Mouse (Mus musculus) liver, postnatal 0 days (tissue): ENCODE data around the gene Ampd3. TPM values are rescaled to one million over a fixed set of nuclear protein-coding genes. Genes with fewer than 3 reads are reported as not detected.

Source experiments
- ATAC-seq: fragments of 200-750 bp; cut with Nextera tagmentation; 2 replicates; pipeline ENCODE4 v1.8.0; 2017; ENCODE audit warnings: mild to moderate bottlenecking, moderate library complexity
- DNase-seq: peaks from one replicate; pipeline ENCODE4 v3.0.0-alpha.2; 2016
- H3K27ac ChIP-seq: fragments of 300-500 bp; sonication (generic); 2 replicates; pipeline ENCODE4 v1.5.1; 2014; ENCODE audit warnings: antibody characterized with exemption, moderate library complexity, mild to moderate bottlenecking, low read depth
- H3K27me3 ChIP-seq: fragments of 300-500 bp; sonication (generic); 2 replicates; pipeline ENCODE4 v1.6.1; 2014; ENCODE audit warnings: low read length, control low read depth, mixed read lengths; ENCODE audit not compliant: insufficient read depth
- H3K36me3 ChIP-seq: fragments of 300-500 bp; sonication (generic); replicated peaks from 2 replicates; pipeline ENCODE4 v1.6.1; 2014; ENCODE audit warnings: mild to moderate bottlenecking, control low read depth, low read length, moderate library complexity, mixed read lengths; ENCODE audit not compliant: insufficient read depth
- H3K4me1 ChIP-seq: fragments of 300-500 bp; sonication (generic); 2 replicates; pipeline ENCODE4 v1.6.1; 2014; ENCODE audit warnings: antibody characterized with exemption, mild to moderate bottlenecking, control low read depth; ENCODE audit not compliant: insufficient read depth
- H3K4me2 ChIP-seq: fragments of 300-500 bp; sonication (generic); 2 replicates; pipeline ENCODE4 v1.6.1; 2014; ENCODE audit warnings: low read depth, mild to moderate bottlenecking, low read length, moderate library complexity, mixed read lengths
- H3K4me3 ChIP-seq: fragments of 300-500 bp; sonication (generic); 2 replicates; pipeline ENCODE4 v1.5.1; 2014; ENCODE audit warnings: low read depth, low read length
- H3K9ac ChIP-seq: fragments of 300-500 bp; sonication (generic); replicated peaks from 2 replicates; pipeline ENCODE4 v1.6.1; 2014; ENCODE audit warnings: mild to moderate bottlenecking, moderate library complexity
- H3K9me3 ChIP-seq: fragments of 300-500 bp; sonication (generic); 2 replicates; pipeline ENCODE4 v1.6.1; 2016; ENCODE audit warnings: mild to moderate bottlenecking, control low read depth, low read length, mixed read lengths
- CTCF ChIP-seq: sonication (generic); IDR thresholded peaks from 2 replicates; pipeline ENCODE4 v1.5.1; 2016; ENCODE audit warnings: antibody characterized with exemption, low read depth
- EP300 ChIP-seq: IDR thresholded peaks from 2 replicates; pipeline ENCODE4 v1.6.1; 2016; ENCODE audit warnings: antibody characterized with exemption, low read depth, mild to moderate bottlenecking
- WGBS: fragments of 180-500 bp; shearing (Covaris S2); extraction: QIAGEN DNeasy Blood & Tissue Kit; methylation state at CpG from one replicate; pipeline ENCODE4 v1.1.7; 2014; ENCODE audit not compliant: insufficient replicate concordance; 5-methylcytosine and 5-hydroxymethylcytosine counted together
- polyA plus RNA-seq: library from polyadenylated mRNA; unstranded; fragments of >200 nt; fragmentation: Nextera tagmentation; extraction: Ambion mirVana; gene quantifications from 2 replicates; pipeline ENCODE4 v1.2.1, GENCODE M21; 2015

The Ampd3 gene
- polyA plus RNA-seq, 1 experiment from 2014 or later, result 16.6 TPM

DNA sequence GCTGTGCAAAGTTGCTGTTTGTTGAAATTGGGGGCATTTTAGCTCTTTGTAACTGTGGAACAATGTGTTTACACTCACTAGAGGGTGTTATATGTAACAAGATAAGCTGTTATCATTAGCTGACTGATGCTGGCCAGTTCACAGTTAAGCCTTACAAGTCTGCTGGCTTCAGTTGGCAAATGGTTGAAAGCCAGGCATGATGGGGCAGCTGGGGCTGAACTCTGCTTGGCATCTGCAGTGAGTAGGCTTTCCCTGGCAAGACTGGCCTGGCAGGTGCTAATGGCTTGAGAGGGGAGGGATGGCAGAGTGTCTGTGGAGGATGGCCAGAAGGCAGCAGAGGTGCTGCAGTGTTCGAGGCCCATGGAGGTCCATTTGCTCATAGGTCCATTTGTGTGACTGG, 6.1 kb downstream of the Ampd3 start:
- H3K4me3 ChIP-seq, result peak overlapping the region; percentile 65
- H3K4me1 ChIP-seq, result peaks cover 67% of the 10 kb centered on the region
- H3K4me2 ChIP-seq, result peak overlapping the region; percentile 72
- peak overlapping the region; percentile 75 for H3K9ac ChIP-seq
- WGBS, result 58% methylated on average over 1 of the region's 1 CpGs
- H3K27ac ChIP-seq, result peak overlapping the region; percentile 93
- DNase-seq (no peak), ATAC-seq (peak; percentile 32)
- peaks cover 11% of the 10 kb centered on the region; the same call in 1 of the 2 replicates for H3K36me3 ChIP-seq
- H3K9me3 ChIP-seq, result no peaks in the 10 kb centered on the region
- H3K27me3 ChIP-seq, result no peaks in the 10 kb centered on the region; the same call in 1 of the 2 replicates
- no peak for TF ChIP-seq CTCF
- TF ChIP-seq EP300, result no peak

DNA sequence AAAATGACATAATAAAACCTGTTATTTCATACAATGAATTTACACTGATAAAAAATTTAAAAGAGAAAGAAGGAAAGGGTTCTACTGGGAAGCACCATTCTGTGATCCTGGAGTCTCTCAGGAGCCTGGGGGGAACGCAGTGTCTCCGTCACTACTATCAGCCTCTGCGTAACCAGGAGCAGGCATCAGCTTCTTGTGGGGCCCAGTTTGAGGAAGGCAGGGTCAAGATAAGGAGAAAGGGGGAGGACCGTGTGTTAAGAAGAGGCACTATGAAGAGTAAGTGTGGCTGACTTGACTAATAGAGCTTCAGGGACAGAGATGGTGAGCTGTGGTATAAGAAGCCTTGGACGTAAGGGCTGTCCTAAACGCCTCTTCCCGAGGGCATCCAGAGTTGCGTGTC, 6.7 kb downstream of the Ampd3 start:
- Histone ChIP-seq H3K9ac (peak overlapping the region; percentile 75), H3K36me3 (peaks cover 15% of the 10 kb centered on the region; the same call in 1 of the 2 replicates), H3K4me1 (peaks cover 67% of the 10 kb centered on the region), H3K27ac (peak overlapping the region; percentile 93), H3K9me3 (no peaks in the 10 kb centered on the region), H3K4me3 (peak overlapping the region; percentile 65), H3K27me3 (no peaks in the 10 kb centered on the region; the same call in 1 of the 2 replicates), H3K4me2 (peak overlapping the region; percentile 72)
- ATAC-seq (peak; percentile 83), DNase-seq (peak; percentile 52)
- TF ChIP-seq EP300, result peak; percentile 83
- no peak for TF ChIP-seq CTCF
- WGBS, result 49% methylated on average over 8 of the region's 8 CpGs

DNA sequence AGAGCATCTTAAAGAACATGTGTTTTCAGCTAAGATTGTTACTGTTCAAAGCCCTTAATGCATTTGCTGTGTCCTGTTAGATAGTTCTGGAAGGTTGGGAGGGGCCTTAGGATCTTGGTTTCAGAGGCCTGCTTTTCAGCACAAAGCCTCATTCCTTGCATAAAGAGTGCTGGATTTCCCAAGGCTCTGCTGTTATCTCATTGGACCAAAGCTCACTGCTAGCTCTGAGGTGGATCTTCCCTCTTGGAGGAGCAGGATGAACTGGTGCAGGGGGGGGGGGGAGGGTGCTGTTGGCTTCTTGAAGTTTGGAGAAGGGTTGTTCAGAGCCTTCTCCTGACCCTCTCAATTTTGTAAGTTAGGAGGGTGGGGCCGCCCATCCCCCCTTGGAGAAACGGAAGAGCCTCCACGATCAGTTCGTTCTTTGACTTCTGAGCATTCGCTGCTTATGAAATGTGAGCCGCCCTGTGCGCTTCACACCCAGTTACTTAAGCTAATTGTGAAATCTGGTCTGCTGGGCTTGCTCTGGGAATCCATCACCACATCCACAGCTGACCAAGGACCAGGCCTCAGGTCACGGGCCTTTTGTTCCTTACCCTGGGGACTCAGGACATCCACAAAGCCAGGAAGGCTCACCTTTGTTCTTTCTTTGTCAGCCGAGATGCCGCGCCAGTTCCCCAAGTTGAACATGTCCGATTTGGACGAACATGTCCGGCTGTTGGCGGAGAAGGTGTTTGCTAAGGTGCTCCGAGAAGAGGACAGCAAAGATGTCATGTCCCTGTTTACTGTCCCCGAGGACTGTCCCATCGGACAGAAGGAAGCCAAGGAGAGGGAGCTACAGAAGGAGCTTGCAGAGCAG, 9.4 kb downstream of the Ampd3 start:
- peak overlapping the region; percentile 52 for H3K27ac ChIP-seq
- ATAC-seq (no peak), DNase-seq (peak; percentile 39)
- peaks cover 21% of the 10 kb centered on the region for H3K36me3 ChIP-seq
- TF ChIP-seq CTCF, result no peak
- TF ChIP-seq EP300, result no peak
- peak overlapping the region; percentile 21 for H3K4me3 ChIP-seq
- H3K27me3 ChIP-seq, result no peaks in the 10 kb centered on the region
- peaks cover 64% of the 10 kb centered on the region for H3K4me1 ChIP-seq
- 78% methylated on average over 18 of the region's 18 CpGs for WGBS
- peak overlapping the region; percentile 72 for H3K4me2 ChIP-seq
- H3K9me3 ChIP-seq, result no peaks in the 10 kb centered on the region
- H3K9ac ChIP-seq, result no peak overlapping the region

DNA sequence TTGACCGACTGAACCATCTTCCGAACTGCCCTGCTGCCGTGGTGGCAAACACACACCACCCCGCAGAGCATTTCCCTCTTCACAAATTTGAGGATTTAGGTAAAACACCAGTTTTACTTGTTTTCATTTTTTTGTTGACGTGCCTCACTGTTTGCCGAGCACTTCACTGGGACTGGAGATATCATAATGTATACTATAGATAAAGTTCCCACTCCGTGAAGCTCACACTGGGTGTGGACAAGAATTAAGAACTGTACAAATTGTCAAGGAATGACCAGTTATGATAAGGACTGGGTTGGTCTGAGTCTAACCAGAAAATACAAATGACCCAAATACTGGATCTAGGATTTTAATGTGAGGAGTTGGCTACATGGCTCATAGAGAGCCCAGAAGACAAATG, 10.9 kb downstream of the Ampd3 start:
- peak overlapping the region; percentile 21 for H3K4me3 ChIP-seq
- 61% methylated on average over 7 of the region's 7 CpGs for WGBS
- peaks cover 54% of the 10 kb centered on the region for H3K4me1 ChIP-seq

DNA sequence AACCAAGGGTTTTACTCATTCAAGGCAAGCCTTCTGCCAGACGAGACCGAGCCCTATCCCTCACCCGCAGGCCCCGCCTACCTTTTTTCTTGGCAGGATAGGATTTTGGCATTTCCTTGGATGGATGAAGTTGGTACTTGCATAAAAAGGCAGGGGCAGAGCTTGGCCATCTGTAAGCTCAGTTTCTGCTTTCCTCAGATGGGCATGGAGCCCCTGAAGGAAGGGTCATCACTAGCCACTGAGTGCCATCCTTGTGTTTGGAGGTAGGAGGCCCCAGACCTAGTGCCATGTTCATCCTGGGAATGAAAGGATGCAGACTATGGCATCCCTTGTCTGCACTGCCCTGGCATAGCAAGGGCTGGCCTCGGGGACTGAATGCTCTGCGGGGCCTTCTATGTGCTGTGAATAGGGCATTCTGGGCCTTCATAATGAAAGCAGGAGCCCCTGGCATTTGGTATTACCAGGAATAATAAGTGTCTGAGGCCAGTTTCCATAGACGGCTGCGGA, 11.7 kb downstream of the Ampd3 start:
- ATAC-seq (no peak), DNase-seq (no peak)
- Histone ChIP-seq H3K4me1 (peaks cover 54% of the 10 kb centered on the region), H3K27ac (peak overlapping the region; percentile 52), H3K9ac (peak overlapping the region; percentile 45), H3K4me3 (no peak overlapping the region), H3K36me3 (peaks cover 21% of the 10 kb centered on the region), H3K9me3 (no peaks in the 10 kb centered on the region), H3K27me3 (no peaks in the 10 kb centered on the region), H3K4me2 (peak overlapping the region; percentile 72)
- no peak for TF ChIP-seq EP300
- WGBS, result 85% methylated on average over 8 of the region's 8 CpGs

More for the DNA sequence above, 10.9 kb downstream of the Ampd3 start:
- TF ChIP-seq CTCF (no peak), EP300 (peak; percentile 77)
- peak overlapping the region; percentile 45 for H3K9ac ChIP-seq
- H3K27ac ChIP-seq, result peak overlapping the region; percentile 52
- H3K36me3 ChIP-seq, result peaks cover 21% of the 10 kb centered on the region
- no peaks in the 10 kb centered on the region for H3K27me3 ChIP-seq
- ATAC-seq (0 out of 2 replicates have a peak, but pooled peaks have one; percentile 16), DNase-seq (no peak)
- no peaks in the 10 kb centered on the region for H3K9me3 ChIP-seq
- peak overlapping the region; percentile 72 for H3K4me2 ChIP-seq

DNA sequence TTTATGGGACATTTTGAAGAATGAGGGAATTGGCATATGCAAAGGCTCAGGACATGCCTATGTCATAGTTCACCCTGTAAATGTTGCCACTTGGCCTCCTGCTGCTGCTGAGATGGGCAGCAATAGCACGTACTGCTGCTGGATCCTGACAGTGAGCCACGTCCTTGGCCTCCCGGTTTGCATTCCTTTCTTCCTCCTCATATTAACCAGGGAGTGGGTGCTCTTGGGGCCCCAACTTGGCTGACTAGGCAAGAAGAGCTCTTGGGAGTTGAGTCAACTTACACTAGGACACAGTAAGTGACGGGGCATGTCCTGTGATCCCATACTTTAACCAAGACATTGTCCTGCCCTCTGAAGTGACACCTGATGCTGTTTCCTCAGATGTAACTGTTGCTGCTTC, 12.5 kb downstream of the Ampd3 start:
- TF ChIP-seq CTCF, result no peak
- no peak for TF ChIP-seq EP300
- Histone ChIP-seq H3K27me3 (no peaks in the 10 kb centered on the region), H3K36me3 (peaks cover 21% of the 10 kb centered on the region), H3K4me3 (no peak overlapping the region), H3K9ac (no peak overlapping the region), H3K27ac (peak overlapping the region; percentile 52), H3K4me1 (peaks cover 54% of the 10 kb centered on the region), H3K9me3 (no peaks in the 10 kb centered on the region), H3K4me2 (peak overlapping the region; percentile 66)
- WGBS, result 75% methylated on average over 4 of the region's 4 CpGs
- DNase-seq (no peak), ATAC-seq (no peak)
